In genomic region chr6:145972836-145973235, GRCm38 (mm10) we compare ENCODE assay signal across 31 mouse cellular contexts. TPM values are rescaled to one million over a fixed set of nuclear protein-coding genes. Genes with fewer than 3 reads are reported as not detected.
DNase-seq lines count a peak whose midpoint lies in the region; ATAC-seq and TF ChIP-seq lines count a peak whose summit lies in the region.
"Had no signal": no experiment of that assay in that cellular context is flagged by ENCODE, and none has a peak within 500 bp of the region (broad histone marks: within the 10 kb centered on the region; RNA-seq: fewer than 3 reads in every experiment).

No protein-coding gene starts in this region.

- 0 out of 2 replicates have a peak overlapping the region, but pooled peaks have one; percentile 59 for H3K27ac ChIP-seq in heart, embryonic 10.5 days
- no peak overlapping the region for H3K27ac ChIP-seq in stomach, postnatal 0 days (replicated peaks)
- H3K27ac ChIP-seq in layer of hippocampus, adult 2 months: no peak overlapping the region
- H3K27ac ChIP-seq: forebrain, embryonic 13.5 days; gastrocnemius, adult 2 months; heart, adult 2 months; heart, embryonic 15.5 days; hindbrain, embryonic 14.5 days; kidney, embryonic 15.5 days; limb, embryonic 12.5 days; liver, embryonic 15.5 days; lung, embryonic 15.5 days; midbrain, embryonic 12.5 days; neural tube, embryonic 12.5 days had no signal

- no peak overlapping the region for H3K4me2 ChIP-seq in stomach, postnatal 0 days (replicated peaks; ENCODE audit: low read depth)
- H3K4me2 ChIP-seq: forebrain, embryonic 13.5 days; heart, embryonic 15.5 days; hindbrain, embryonic 14.5 days; kidney, embryonic 15.5 days; limb, embryonic 12.5 days; liver, embryonic 15.5 days; lung, embryonic 15.5 days; midbrain, embryonic 12.5 days; neural tube, embryonic 12.5 days had no signal

- H3K4me3 ChIP-seq in heart, embryonic 10.5 days: no peak overlapping the region
- no peak overlapping the region for H3K4me3 ChIP-seq in stomach, postnatal 0 days (ENCODE audit: low read depth, low read length)
- no peak overlapping the region for H3K4me3 ChIP-seq in layer of hippocampus, adult 2 months
- H3K4me3 ChIP-seq: forebrain, embryonic 13.5 days; gastrocnemius, adult 2 months; heart, adult 2 months; heart, embryonic 15.5 days; kidney, embryonic 15.5 days; limb, embryonic 12.5 days; liver, embryonic 15.5 days; lung, embryonic 15.5 days; megakaryocyte, embryonic 14.5 days; midbrain, embryonic 12.5 days; myocyte; neural tube, embryonic 12.5 days had no signal

- intact Hi-C loops in heart, postnatal 10 days (cut with DNase I): no loop called here

- no peaks in the 10 kb centered on the region for H3K9me3 ChIP-seq in heart, embryonic 10.5 days
- no peaks in the 10 kb centered on the region for H3K9me3 ChIP-seq in stomach, postnatal 0 days (ENCODE audit: control insufficient read depth, low read length)
- H3K9me3 ChIP-seq: forebrain, embryonic 13.5 days; heart, embryonic 15.5 days; kidney, embryonic 15.5 days; limb, embryonic 12.5 days; liver, embryonic 15.5 days; lung, embryonic 15.5 days; midbrain, embryonic 12.5 days; neural tube, embryonic 12.5 days had no signal

- DNase-seq in heart, embryonic 10.5 days (ENCODE audit: low spot score): no peak
- DNase-seq in heart, postnatal 10 days: no peak
- DNase-seq in 3T3-L1 (ENCODE audit: low read depth, low spot score) (peak; percentile 72), R1 (ENCODE audit: low read depth, low spot score) (peak; percentile 17)
- no peak for DNase-seq in stomach, postnatal 0 days (ENCODE audit: low spot score)
- DNase-seq in layer of hippocampus, adult 9-11 months: no peak
- no peak for DNase-seq in layer of hippocampus, adult 2 months (ENCODE audit: low spot score in 2 of 2)
- DNase-seq: cerebellum, adult 11 months; cerebellum, adult 9-10 months; cerebellum, postnatal 36 days; gastrocnemius, adult 2 months; gastrocnemius, postnatal 36 days; heart, adult 2 months; heart, postnatal 36 days; kidney, adult 18-20 months; kidney, postnatal 25 days; right cerebral cortex, adult 18-20 months; right cerebral cortex, postnatal 4 days had no signal

- TF ChIP-seq EP300 in stomach, postnatal 0 days (optimal IDR thresholded peaks at IDR 0.05): no peak

- ATAC-seq in stomach, postnatal 0 days (ENCODE audit: low FRiP score, low TSS enrichment): 0 out of 2 replicates have a peak, but pooled peaks have one; percentile 46
- ATAC-seq: forebrain, embryonic 13.5 days; Patski had no signal

- no peaks in the 10 kb centered on the region for H3K27me3 ChIP-seq in heart, embryonic 10.5 days (ENCODE audit: insufficient read depth, poor library complexity, severe bottlenecking)
- H3K27me3 ChIP-seq in stomach, postnatal 0 days (ENCODE audit: control insufficient read depth, insufficient read depth, low read length): no peaks in the 10 kb centered on the region
- H3K27me3 ChIP-seq: forebrain, embryonic 13.5 days; heart, embryonic 15.5 days; kidney, embryonic 15.5 days; limb, embryonic 12.5 days; liver, embryonic 15.5 days; lung, embryonic 15.5 days; midbrain, embryonic 12.5 days; neural tube, embryonic 12.5 days; Patski had no signal

- H3K4me1 ChIP-seq in heart, embryonic 10.5 days: peaks cover 47% of the 10 kb centered on the region
- no peaks in the 10 kb centered on the region for H3K4me1 ChIP-seq in stomach, postnatal 0 days (replicated peaks; ENCODE audit: control insufficient read depth, insufficient read depth)
- H3K4me1 ChIP-seq: forebrain, embryonic 13.5 days; liver, embryonic 15.5 days; midbrain, embryonic 12.5 days; neural tube, embryonic 12.5 days had no signal

- H3K36me3 ChIP-seq in heart, embryonic 10.5 days: no peaks in the 10 kb centered on the region
- no peaks in the 10 kb centered on the region for H3K36me3 ChIP-seq in stomach, postnatal 0 days (ENCODE audit: control insufficient read depth, insufficient read depth, low read length)
- H3K36me3 ChIP-seq: G1E; heart, embryonic 15.5 days; kidney, embryonic 15.5 days; limb, embryonic 12.5 days; liver, embryonic 15.5 days; lung, embryonic 15.5 days; midbrain, embryonic 12.5 days; neural tube, embryonic 12.5 days had no signal

- H3K9ac ChIP-seq in stomach, postnatal 0 days (ENCODE audit: low read length): no peak overlapping the region
- H3K9ac ChIP-seq: forebrain, embryonic 13.5 days; heart, embryonic 15.5 days; hindbrain, embryonic 14.5 days; kidney, embryonic 15.5 days; limb, embryonic 12.5 days; liver, embryonic 15.5 days; lung, embryonic 15.5 days; midbrain, embryonic 12.5 days; neural tube, embryonic 12.5 days had no signal

- 69% methylated on average over 6 of the region's 6 CpGs for WGBS in heart, embryonic 10.5 days
- 53% methylated on average over 6 of the region's 6 CpGs for WGBS in stomach, postnatal 0 days

- no peak for TF ChIP-seq CTCF in stomach, postnatal 0 days (IDR thresholded peaks at IDR 0.05; ENCODE audit: low read depth)
- TF ChIP-seq CTCF in layer of hippocampus, adult 2 months (conservative IDR thresholded peaks at IDR 0.05): no peak

RNA-seq across cellular contexts. Expression of gene Sspn, which starts 41.4 kb away (rescaled TPM):
- 26.6 and 46.8 TPM in 2 replicates for polyA plus RNA-seq in heart, embryonic 10.5 days (2016; fragmentation: Nextera tagmentation; extraction: Ambion mirVana)
- total RNA-seq in heart, postnatal 10 days (2021): 100 to 1,000 TPM; 122 to 147 TPM
- 8.0 and 8.1 TPM in 2 replicates for polyA plus RNA-seq in stomach, postnatal 0 days (2015; fragmentation: Nextera tagmentation; extraction: Ambion mirVana)
- total RNA-seq in layer of hippocampus, adult 2 months (2021): 1 to 10 TPM; 4.9 TPM
- polyA plus RNA-seq: G1E had no signal

Comparison
In these comparisons a context has a peak if more than half of its experiments do, and no peak if none do; other contexts are left out.
1. DNase-seq: peak in 3T3-L1 (single experiment) and R1 (single experiment); none in heart, embryonic 10.5 days (single experiment), heart, postnatal 10 days (0 of 2), stomach, postnatal 0 days (single experiment), layer of hippocampus, adult 9-11 months (single experiment) and layer of hippocampus, adult 2 months (0 of 2).
2. RNA of gene Sspn, which starts 41.4 kb away (total RNA-seq): 122 to 147 TPM in heart, postnatal 10 days; 4.9 TPM in layer of hippocampus, adult 2 months; every median in the first group is over 10 times any median in the second.